Mouse (Mus musculus) brown adipose tissue, adult 24 weeks (tissue): Measurements from ENCODE around the gene Syngap1. TPM values are rescaled to one million over a fixed set of nuclear protein-coding genes. Genes with fewer than 3 reads are reported as not detected.

Experiments used
- H3K27ac ChIP-seq: fragments of 200-500 bp; replicated peaks from 2 replicates; pipeline ENCODE4 v1.5.1; 2012; ENCODE audit warnings: low read depth, mild to moderate bottlenecking, low read length
- H3K4me1 ChIP-seq: fragments of 200-500 bp; 2 replicates; pipeline ENCODE4 v1.6.1; 2012; ENCODE audit warnings: low read length, mixed read lengths; ENCODE audit not compliant: control insufficient read depth, insufficient read depth, insufficient read length
- H3K4me3 ChIP-seq: fragments of 200-500 bp; 2 replicates; pipeline ENCODE4 v1.5.1; 2012; ENCODE audit warnings: low read depth, mild to moderate bottlenecking, low read length, moderate library complexity; ENCODE audit not compliant: insufficient read depth
- polyA plus RNA-seq: library from polyadenylated mRNA; stranded (reverse); fragments of >200 nt; gene quantifications from 2 replicates; pipeline ENCODE4 v1.2.4, GENCODE M21; 2012; ENCODE audit not compliant: missing spikeins, insufficient read depth, insufficient read length

Gene Syngap1
- polyA plus RNA-seq, 1 experiment, result 1.1 TPM

GRCm38 (mm10) chr17:26983382-26983781 lies 42.3 kb downstream of the Syngap1 start:
- Histone ChIP-seq H3K4me1 (no peaks in the 10 kb centered on the region), H3K4me3 (no peak overlapping the region), H3K27ac (no peak overlapping the region)

- Histone ChIP-seq H3K27ac (no peak overlapping the region), H3K4me1 (no peaks in the 10 kb centered on the region)
Measured at GRCm38 (mm10) chr17:26985503-26986179, 44.6 kb downstream of the Syngap1 start.

GRCm38 (mm10) chr17:26990521-26990920 lies 49.5 kb downstream of the Syngap1 start:
- H3K4me1 ChIP-seq, result peaks cover 3% of the 10 kb centered on the region; the same call in 1 of the 2 replicates
- H3K4me3 ChIP-seq, result no peak overlapping the region
- H3K27ac ChIP-seq, result no peak overlapping the region

More at GRCm38 (mm10) chr17:26985503-26986179, 44.6 kb downstream of the Syngap1 start:
- H3K4me3 ChIP-seq, result no peak overlapping the region

GRCm38 (mm10) chr17:26994410-26994809 lies 53.4 kb downstream of the Syngap1 start:
- Histone ChIP-seq H3K4me1 (peaks cover 3% of the 10 kb centered on the region; the same call in 1 of the 2 replicates), H3K4me3 (peak overlapping the region; percentile 29)

GRCm38 (mm10) chr17:26995006-26995405 lies 54.0 kb downstream of the Syngap1 start:
- H3K4me3 ChIP-seq, result peak overlapping the region; percentile 29; the same call in 1 of the 2 replicates
- H3K4me1 ChIP-seq, result peaks cover 3% of the 10 kb centered on the region; the same call in 1 of the 2 replicates
- peak overlapping the region; percentile 51 for H3K27ac ChIP-seq

More at GRCm38 (mm10) chr17:26994410-26994809, 53.4 kb downstream of the Syngap1 start:
- H3K27ac ChIP-seq, result peak overlapping the region; percentile 51

- Histone ChIP-seq H3K27ac (peak overlapping the region; percentile 51; the same call in 1 of the 2 replicates), H3K4me1 (peaks cover 3% of the 10 kb centered on the region; the same call in 1 of the 2 replicates), H3K4me3 (no peak overlapping the region)
Measured at GRCm38 (mm10) chr17:26995562-26995961, 54.5 kb downstream of the Syngap1 start.

GRCm38 (mm10) chr17:26997661-26998060 lies 56.6 kb downstream of the Syngap1 start:
- H3K4me1 ChIP-seq, result peaks cover 3% of the 10 kb centered on the region; the same call in 1 of the 2 replicates
- H3K4me3 ChIP-seq, result no peak overlapping the region
- no peak overlapping the region for H3K27ac ChIP-seq

- H3K4me1 ChIP-seq, result peaks cover 3% of the 10 kb centered on the region; the same call in 1 of the 2 replicates
- H3K27ac ChIP-seq, result no peak overlapping the region
- no peak overlapping the region for H3K4me3 ChIP-seq
Measured at GRCm38 (mm10) chr17:26998283-26998682, 57.2 kb downstream of the Syngap1 start.

- Histone ChIP-seq H3K4me3 (peak overlapping the region; percentile 16; the same call in 1 of the 2 replicates), H3K4me1 (peaks cover 3% of the 10 kb centered on the region; the same call in 1 of the 2 replicates), H3K27ac (no peak overlapping the region)
Measured at GRCm38 (mm10) chr17:26999996-27000395, 58.9 kb downstream of the Syngap1 start.

GRCm38 (mm10) chr17:27001151-27001550 lies 60.1 kb downstream of the Syngap1 start:
- Histone ChIP-seq H3K27ac (no peak overlapping the region), H3K4me3 (no peak overlapping the region), H3K4me1 (no peaks in the 10 kb centered on the region)

GRCm38 (mm10) chr17:27001889-27002288 lies 60.8 kb downstream of the Syngap1 start:
- Histone ChIP-seq H3K27ac (no peak overlapping the region), H3K4me3 (no peak overlapping the region), H3K4me1 (no peaks in the 10 kb centered on the region)

GRCm38 (mm10) chr17:27004431-27004830 lies 63.4 kb downstream of the Syngap1 start:
- Histone ChIP-seq H3K27ac (no peak overlapping the region), H3K4me1 (no peaks in the 10 kb centered on the region), H3K4me3 (no peak overlapping the region)

GRCm38 (mm10) chr17:27004903-27005485 lies 63.9 kb downstream of the Syngap1 start:
- Histone ChIP-seq H3K4me3 (no peak overlapping the region), H3K4me1 (no peaks in the 10 kb centered on the region), H3K27ac (no peak overlapping the region)

- Histone ChIP-seq H3K4me1 (no peaks in the 10 kb centered on the region), H3K27ac (no peak overlapping the region), H3K4me3 (no peak overlapping the region)
Measured at GRCm38 (mm10) chr17:27005644-27006043, 64.6 kb downstream of the Syngap1 start.

GRCm38 (mm10) chr17:27008277-27008676 lies 67.2 kb downstream of the Syngap1 start:
- Histone ChIP-seq H3K27ac (no peak overlapping the region), H3K4me3 (no peak overlapping the region), H3K4me1 (no peaks in the 10 kb centered on the region)

GRCm38 (mm10) chr17:27011167-27011566 lies 70.1 kb downstream of the Syngap1 start:
- H3K27ac ChIP-seq, result no peak overlapping the region
- H3K4me1 ChIP-seq, result no peaks in the 10 kb centered on the region
- no peak overlapping the region for H3K4me3 ChIP-seq
